Mouse (Mus musculus) lung, embryonic 14.5 days (tissue): ENCODE measurements around the gene Oscar. TPM values are rescaled to one million over a fixed set of nuclear protein-coding genes. Genes with fewer than 3 reads are reported as not detected.
A peak's percentile ranks its signal among the peaks of the same experiment; 100 is the strongest.

Experiments
- ATAC-seq: fragments of 200-750 bp; cut with Nextera tagmentation; 2 replicates; pipeline ENCODE4 v1.8.0; 2017; ENCODE audit warnings: mild to moderate bottlenecking, moderate TSS enrichment, moderate library complexity; ENCODE audit not compliant: insufficient read depth
- DNase-seq: peaks from one replicate; pipeline ENCODE4 v3.0.0-alpha.2; 2015
- H3K27ac ChIP-seq: fragments of 300-500 bp; sonication (generic); 2 replicates; pipeline ENCODE4 v1.5.1; 2014; ENCODE audit warnings: low read depth, mild to moderate bottlenecking, moderate library complexity
- H3K27me3 ChIP-seq: fragments of 300-500 bp; sonication (generic); 2 replicates; pipeline ENCODE4 v1.6.1; 2014; ENCODE audit warnings: low read length, control low read depth; ENCODE audit not compliant: insufficient read depth
- H3K36me3 ChIP-seq: fragments of 300-500 bp; sonication (generic); 2 replicates; pipeline ENCODE4 v1.6.1; 2014; ENCODE audit warnings: control low read depth; ENCODE audit not compliant: insufficient read depth
- H3K4me1 ChIP-seq: fragments of 300-500 bp; sonication (generic); 2 replicates; pipeline ENCODE4 v1.6.1; 2014; ENCODE audit warnings: antibody characterized with exemption, control low read depth; ENCODE audit not compliant: insufficient read depth
- H3K4me2 ChIP-seq: fragments of 300-500 bp; sonication (generic); 2 replicates; pipeline ENCODE4 v1.6.1; 2014; ENCODE audit warnings: mild to moderate bottlenecking
- H3K4me3 ChIP-seq: fragments of 300-500 bp; sonication (generic); 2 replicates; pipeline ENCODE4 v1.5.1; 2014; ENCODE audit warnings: low read depth, low read length
- H3K9ac ChIP-seq: fragments of 300-500 bp; sonication (generic); 2 replicates; pipeline ENCODE4 v1.6.1; 2014
- H3K9me3 ChIP-seq: fragments of 300-500 bp; sonication (generic); 2 replicates; pipeline ENCODE4 v1.6.1; 2016; ENCODE audit warnings: low read depth, low read length, control low read depth
- CTCF ChIP-seq: IDR thresholded peaks from 2 replicates; pipeline ENCODE4 v1.5.1; 2016; ENCODE audit warnings: antibody characterized with exemption, low read depth
- WGBS: fragments of 180-500 bp; shearing (Covaris S2); extraction: QIAGEN DNeasy Blood & Tissue Kit; methylation state at CpG from one replicate; pipeline ENCODE4 v1.1.7; 2014; 5-methylcytosine and 5-hydroxymethylcytosine counted together
- polyA plus RNA-seq: library from polyadenylated mRNA; unstranded; fragments of >200 nt; fragmentation: Nextera tagmentation; extraction: Ambion mirVana; gene quantifications from 2 replicates; pipeline ENCODE4 v1.2.1, GENCODE M21; 2014

Oscar gene
- polyA plus RNA-seq, 1 experiment from 2014 or later, result not detected

- H3K27me3 ChIP-seq, result no peaks in the 10 kb centered on the region
These were observed 29.6 kb upstream of the Oscar start for GRCm38 (mm10) chr7:3645488-3646025.

GRCm38 (mm10) chr7:3644672-3645487 lies 28.9 kb upstream of the Oscar start, which contains the start of gene Cnot3:
Gene Cnot3 (plus strand): TSS chr7:3645268.
- Histone ChIP-seq H3K27me3 (no peaks in the 10 kb centered on the region), H3K9me3 (no peaks in the 10 kb centered on the region), H3K9ac (peak within 1 kb of the TSS; percentile 99), H3K4me3 (peak within 1 kb of the TSS; percentile 99), H3K4me1 (peaks cover 15% of the 10 kb centered on the region), H3K4me2 (peak within 1 kb of the TSS; percentile 83), H3K36me3 (peaks cover 31% of the 10 kb centered on the region), H3K27ac (peak within 1 kb of the TSS; percentile 99)
- DNase-seq (peak; percentile 99), ATAC-seq (peak; percentile 98)
- TF ChIP-seq CTCF, result no peak
- WGBS, result 1% methylated on average over 53 of the region's 58 CpGs

More at GRCm38 (mm10) chr7:3645488-3646025, 29.6 kb upstream of the Oscar start:
- peak; percentile 1; the same call in 1 of the 2 replicates for ATAC-seq
- Histone ChIP-seq H3K4me2 (peak overlapping the region; percentile 83), H3K36me3 (peaks cover 31% of the 10 kb centered on the region), H3K4me1 (peaks cover 15% of the 10 kb centered on the region), H3K9me3 (no peaks in the 10 kb centered on the region), H3K4me3 (peak overlapping the region; percentile 99), H3K9ac (peak overlapping the region; percentile 99), H3K27ac (peak overlapping the region; percentile 99)
- TF ChIP-seq CTCF, result no peak
- no peak for DNase-seq
- WGBS, result 0% methylated on average over 34 of the region's 58 CpGs

GRCm38 (mm10) chr7:3644348-3644671 lies 28.4 kb upstream of the Oscar start:
- DNase-seq (no peak), ATAC-seq (no peak; the same call in 1 of the 2 replicates)
- Histone ChIP-seq H3K4me3 (peak overlapping the region; percentile 99), H3K9ac (no peak overlapping the region), H3K4me1 (peaks cover 15% of the 10 kb centered on the region), H3K36me3 (peaks cover 32% of the 10 kb centered on the region), H3K4me2 (peak overlapping the region; percentile 69), H3K27ac (peak overlapping the region; percentile 19; the same call in 1 of the 2 replicates), H3K9me3 (no peaks in the 10 kb centered on the region), H3K27me3 (no peaks in the 10 kb centered on the region)
- 1% methylated on average over 11 of the region's 11 CpGs for WGBS
- no peak for TF ChIP-seq CTCF

GRCm38 (mm10) chr7:3643843-3644242 lies 27.9 kb upstream of the Oscar start:
- H3K27me3 ChIP-seq, result no peaks in the 10 kb centered on the region
- WGBS, result 24% methylated on average over 9 of the region's 9 CpGs
- H3K36me3 ChIP-seq, result peaks cover 36% of the 10 kb centered on the region
- peaks cover 15% of the 10 kb centered on the region for H3K4me1 ChIP-seq
- peak overlapping the region; percentile 69 for H3K4me2 ChIP-seq
- H3K27ac ChIP-seq, result 0 out of 2 replicates have a peak overlapping the region, but pooled peaks have one; percentile 4
- H3K9ac ChIP-seq, result no peak overlapping the region
- no peaks in the 10 kb centered on the region for H3K9me3 ChIP-seq
- no peak for DNase-seq
- no peak for TF ChIP-seq CTCF
- no peak for ATAC-seq
- H3K4me3 ChIP-seq, result peak overlapping the region; percentile 99

GRCm38 (mm10) chr7:3643412-3643811 lies 27.5 kb upstream of the Oscar start:
- Histone ChIP-seq H3K27me3 (no peaks in the 10 kb centered on the region), H3K9ac (no peak overlapping the region), H3K4me2 (peak overlapping the region; percentile 69; the same call in 1 of the 2 replicates), H3K9me3 (no peaks in the 10 kb centered on the region), H3K4me3 (no peak overlapping the region), H3K36me3 (peaks cover 38% of the 10 kb centered on the region), H3K27ac (no peak overlapping the region), H3K4me1 (peaks cover 15% of the 10 kb centered on the region)
- DNase-seq (no peak), ATAC-seq (no peak)
- WGBS, result 64% methylated on average over 5 of the region's 5 CpGs
- TF ChIP-seq CTCF, result no peak

GRCm38 (mm10) chr7:3630478-3630815 lies 14.5 kb upstream of the Oscar start:
- DNase-seq, result no peak
- no peaks in the 10 kb centered on the region for H3K9me3 ChIP-seq
- 49% methylated on average over 3 of the region's 3 CpGs for WGBS
- no peaks in the 10 kb centered on the region for H3K27me3 ChIP-seq
- no peak for TF ChIP-seq CTCF
- H3K36me3 ChIP-seq, result peaks cover 49% of the 10 kb centered on the region
- H3K9ac ChIP-seq, result peak overlapping the region; percentile 84
- 0 out of 2 replicates have a peak, but pooled peaks cover 6% of the 10 kb centered on the region for H3K4me1 ChIP-seq
- peak overlapping the region; percentile 67 for H3K4me3 ChIP-seq
- H3K4me2 ChIP-seq, result peak overlapping the region; percentile 97
- no peak overlapping the region for H3K27ac ChIP-seq
- peak; percentile 10; the same call in 1 of the 2 replicates for ATAC-seq
